Mouse (Mus musculus): Measurements from ENCODE around the gene Eif3b. TPM values are rescaled to one million over a fixed set of nuclear protein-coding genes. Genes with fewer than 3 reads are reported as not detected.

Gene Eif3b
- 130 TPM for polyA plus RNA-seq (2014; fragmentation: Illumina TruSeq; extraction: RNeasy Lipid Tissue Mini Kit (QIAGEN cat#74804); ENCODE audit: low read depth, low replicate concordance)

GRCm38 (mm10) chr5:140418489-140419441, at the start of gene Eif3b:
TSS of gene Eif3b (plus strand) at chr5:140419328.

GRCm38 (mm10) chr5:140388588-140389576, 30.2 kb upstream of the Eif3b start, which contains the start of gene Snx8:
TSS of gene Snx8 (minus strand) at chr5:140389262.

GRCm38 (mm10) chr5:140445345-140445744, 26.2 kb downstream of the Eif3b start, which contains the start of gene Gm4869:
TSS of gene Gm4869 (plus strand) at chr5:140445645.

Other genes starting within 250 kb of the Eif3b start
- 8.9 TPM for gene Mad1l1, start 97.8 kb upstream of the Eif3b start, polyA plus RNA-seq (2014; fragmentation: Illumina TruSeq; extraction: RNeasy Lipid Tissue Mini Kit (QIAGEN cat#74804); ENCODE audit: low read depth, low replicate concordance)
- 16.1 TPM for gene Nudt1, start 97.7 kb upstream of the Eif3b start, polyA plus RNA-seq (2014; fragmentation: Illumina TruSeq; extraction: RNeasy Lipid Tissue Mini Kit (QIAGEN cat#74804); ENCODE audit: low read depth, low replicate concordance)
- 6.0 TPM for gene Mrm2, start 87.4 kb upstream of the Eif3b start, polyA plus RNA-seq (2014; fragmentation: Illumina TruSeq; extraction: RNeasy Lipid Tissue Mini Kit (QIAGEN cat#74804); ENCODE audit: low read depth, low replicate concordance)
- gene Snx8, start 30.1 kb upstream of the Eif3b start, polyA plus RNA-seq (2014; fragmentation: Illumina TruSeq; extraction: RNeasy Lipid Tissue Mini Kit (QIAGEN cat#74804); ENCODE audit: low read depth, low replicate concordance), result 15.6 TPM
- gene Gm4869, start 26.3 kb downstream of the Eif3b start, polyA plus RNA-seq (2014; fragmentation: Illumina TruSeq; extraction: RNeasy Lipid Tissue Mini Kit (QIAGEN cat#74804); ENCODE audit: low read depth, low replicate concordance), result not detected
- 28.3 TPM for gene Chst12, start 86.2 kb downstream of the Eif3b start, polyA plus RNA-seq (2014; fragmentation: Illumina TruSeq; extraction: RNeasy Lipid Tissue Mini Kit (QIAGEN cat#74804); ENCODE audit: low read depth, low replicate concordance)
- gene Grifin, start 145.7 kb downstream of the Eif3b start, polyA plus RNA-seq (2014; fragmentation: Illumina TruSeq; extraction: RNeasy Lipid Tissue Mini Kit (QIAGEN cat#74804); ENCODE audit: low read depth, low replicate concordance), result not detected
- 17.1 TPM for gene Lfng, start 188.0 kb downstream of the Eif3b start, polyA plus RNA-seq (2014; fragmentation: Illumina TruSeq; extraction: RNeasy Lipid Tissue Mini Kit (QIAGEN cat#74804); ENCODE audit: low read depth, low replicate concordance)
- gene Ttyh3, start 229.7 kb downstream of the Eif3b start, polyA plus RNA-seq (2014; fragmentation: Illumina TruSeq; extraction: RNeasy Lipid Tissue Mini Kit (QIAGEN cat#74804); ENCODE audit: low read depth, low replicate concordance), result 59.5 TPM